Comparison of ENCODE assay signal across 28 mouse cellular contexts in the genomic region with DNA sequence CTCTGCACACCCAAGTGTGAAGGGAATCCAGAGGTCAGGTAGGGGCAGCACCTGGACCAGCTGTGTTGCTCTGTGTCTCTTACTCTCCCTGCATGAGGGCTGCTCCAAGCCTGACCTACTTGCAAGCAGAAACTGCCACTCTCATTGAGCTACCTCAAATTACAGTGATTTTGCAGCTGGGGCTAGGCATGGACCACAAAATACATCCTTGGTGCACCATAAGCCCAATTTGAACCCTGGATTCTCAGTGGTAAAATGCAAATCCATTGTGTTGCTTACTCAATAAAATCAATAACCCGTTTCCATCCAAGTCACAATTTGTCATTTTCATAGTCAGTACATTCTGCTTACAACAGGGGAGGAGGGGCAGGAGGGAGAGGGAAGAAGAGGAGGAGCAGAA. TPM values are rescaled to one million over a fixed set of nuclear protein-coding genes. Genes with fewer than 3 reads are reported as not detected.
DNase-seq lines count a peak whose midpoint lies in the region; ATAC-seq and TF ChIP-seq lines count a peak whose summit lies in the region.
"Had no signal": no experiment of that assay in that cellular context is flagged by ENCODE, and none has a peak within 500 bp of the region (broad histone marks: within the 10 kb centered on the region; RNA-seq: fewer than 3 reads in every experiment).

No protein-coding gene starts in this region.

- no peaks in the 10 kb centered on the region for H3K27me3 ChIP-seq in kidney, adult 2 months (replicated peaks; ENCODE audit: control insufficient read depth, insufficient read depth, low read length)
- H3K27me3 ChIP-seq in embryonic facial prominence, embryonic 14.5 days (replicated peaks; ENCODE audit: control insufficient read depth, insufficient read depth, low read length) = no peaks in the 10 kb centered on the region

- ATAC-seq in embryonic facial prominence, embryonic 14.5 days (ENCODE audit: low read depth) = no peak
- ATAC-seq: activated CD4-positive, CD25-positive, alpha-beta regulatory T cell, adult 4 months; intestine, postnatal 0 days had no signal

- TF ChIP-seq CTCF in kidney, adult 2 months (conservative IDR thresholded peaks at IDR 0.05; ENCODE audit: insufficient read depth, insufficient read length, low read depth, low read length) = no peak

- peaks cover 25% of the 10 kb centered on the region for H3K4me1 ChIP-seq in kidney, adult 2 months (ENCODE audit: control insufficient read depth, insufficient read depth, low read length)
- peaks cover 9% of the 10 kb centered on the region; the same call in 1 of the 2 replicates for H3K4me1 ChIP-seq in brown adipose tissue, adult 24 weeks (ENCODE audit: control insufficient read depth, insufficient read depth, insufficient read length, low read length)
- H3K4me1 ChIP-seq in embryonic facial prominence, embryonic 14.5 days (ENCODE audit: control insufficient read depth, insufficient read depth, low read length) = peaks cover 19% of the 10 kb centered on the region
- H3K4me1 ChIP-seq: liver, embryonic 13.5 days had no signal

- H3K9ac ChIP-seq in embryonic facial prominence, embryonic 14.5 days (ENCODE audit: low read depth, low read length) = no peak overlapping the region
- H3K9ac ChIP-seq: liver, embryonic 13.5 days; midbrain, embryonic 12.5 days had no signal

- TF ChIP-seq POLR2A in kidney, adult 2 months (IDR thresholded peaks at IDR 0.05; ENCODE audit: low read depth, low read length) = no peak

- no peaks in the 10 kb centered on the region for H3K9me3 ChIP-seq in embryonic facial prominence, embryonic 14.5 days (ENCODE audit: control insufficient read depth, low read length)
- H3K9me3 ChIP-seq: forebrain, embryonic 12.5 days; heart, embryonic 10.5 days; liver, embryonic 13.5 days; midbrain, embryonic 12.5 days had no signal

- WGBS in kidney, adult 2 months = 43% methylated on average over 1 of the region's 1 CpGs
- WGBS in embryonic facial prominence, embryonic 14.5 days = 45% methylated on average over 1 of the region's 1 CpGs

- no peak overlapping the region for H3K4me3 ChIP-seq in kidney, adult 2 months (ENCODE audit: insufficient read depth, low read depth, low read length)
- H3K4me3 ChIP-seq in brown adipose tissue, adult 24 weeks (ENCODE audit: insufficient read depth, low read depth, low read length) = no peak overlapping the region
- H3K4me3 ChIP-seq in embryonic facial prominence, embryonic 14.5 days (ENCODE audit: low read depth, low read length) = no peak overlapping the region
- H3K4me3 ChIP-seq: erythroblast, embryonic 14.5 days; liver, embryonic 13.5 days; midbrain, embryonic 12.5 days had no signal

- DNase-seq in kidney, adult 2 months = no peak
- DNase-seq in kidney, postnatal 10 days = no peak
- peak; percentile 19 for DNase-seq in embryo, embryonic 11 days
- no peak for DNase-seq in embryonic facial prominence, embryonic 14.5 days (ENCODE audit: low spot score)
- no peak for DNase-seq in cerebellum, adult 9-10 months
- DNase-seq in Muller cell, postnatal 12 days (ENCODE audit: inconsistent ontology term) = no peak
- DNase-seq: adrenal gland, postnatal 14 days; cerebellum, adult 9-11 months; liver, embryonic 13.5 days; lung, adult 2 months; lung, postnatal 14 days; right cerebral cortex, postnatal 4 days; thymus, adult 18-20 months had no signal

- no peaks in the 10 kb centered on the region for H3K36me3 ChIP-seq in kidney, adult 2 months (ENCODE audit: control insufficient read depth, insufficient read depth, low read length)
- H3K36me3 ChIP-seq in embryonic facial prominence, embryonic 14.5 days (ENCODE audit: control insufficient read depth, insufficient read depth, low read length) = 0 out of 2 replicates have a peak, but pooled peaks cover 2% of the 10 kb centered on the region
- H3K36me3 ChIP-seq: forebrain, embryonic 12.5 days; heart, embryonic 10.5 days; liver, embryonic 13.5 days; midbrain, embryonic 12.5 days had no signal

- H3K4me2 ChIP-seq in embryonic facial prominence, embryonic 14.5 days (ENCODE audit: low read depth, low read length) = no peak overlapping the region

- H3K27ac ChIP-seq in kidney, adult 2 months (ENCODE audit: insufficient read depth, low read depth, low read length) = 0 out of 2 replicates have a peak overlapping the region, but pooled peaks have one; percentile 2
- H3K27ac ChIP-seq in brown adipose tissue, adult 24 weeks (replicated peaks; ENCODE audit: low read depth, low read length) = peak overlapping the region; percentile 29; the same call in 1 of the 2 replicates
- H3K27ac ChIP-seq in embryonic facial prominence, embryonic 14.5 days (replicated peaks; ENCODE audit: low read depth, low read length) = 0 out of 2 replicates have a peak overlapping the region, but pooled peaks have one; percentile 33
- H3K27ac ChIP-seq: forebrain, embryonic 12.5 days; liver, embryonic 13.5 days; midbrain, embryonic 12.5 days had no signal

RNA-seq across cellular contexts. Expression of gene C9, which starts 59.9 kb away (rescaled TPM):
- polyA plus RNA-seq in kidney, adult 2 months (2012; rRNA removed) = not detected in 2 replicates
- not detected in 2 replicates for polyA plus RNA-seq in brown adipose tissue, adult 24 weeks (2012; ENCODE audit: insufficient read depth, insufficient read length, missing spikeins)
- not detected in 2 replicates for polyA plus RNA-seq in embryonic facial prominence, embryonic 14.5 days (2014; fragmentation: Nextera tagmentation; extraction: Ambion mirVana)
- polyA plus RNA-seq: activated CD4-positive, CD25-positive, alpha-beta regulatory T cell, adult 4 months; brain, embryonic 14.5 days; C2C12; cortical plate, adult 2 months; erythroblast, embryonic 14.5 days; forebrain, embryonic 12.5 days; heart, embryonic 10.5 days; heart, postnatal 0 days; hindbrain, embryonic 11.5 days; kidney, embryonic 16.5 days; limb, embryonic 11.5 days; lung, adult 2 months; neural tube, embryonic 11.5 days had no signal
